Mouse (Mus musculus): ENCODE data around the gene Tmem185b. TPM values are rescaled to one million over a fixed set of nuclear protein-coding genes. Genes with fewer than 3 reads are reported as not detected.

The Tmem185b gene
- polyA plus RNA-seq, 1 experiment from 2014 or later: 18.2 TPM

DNA sequence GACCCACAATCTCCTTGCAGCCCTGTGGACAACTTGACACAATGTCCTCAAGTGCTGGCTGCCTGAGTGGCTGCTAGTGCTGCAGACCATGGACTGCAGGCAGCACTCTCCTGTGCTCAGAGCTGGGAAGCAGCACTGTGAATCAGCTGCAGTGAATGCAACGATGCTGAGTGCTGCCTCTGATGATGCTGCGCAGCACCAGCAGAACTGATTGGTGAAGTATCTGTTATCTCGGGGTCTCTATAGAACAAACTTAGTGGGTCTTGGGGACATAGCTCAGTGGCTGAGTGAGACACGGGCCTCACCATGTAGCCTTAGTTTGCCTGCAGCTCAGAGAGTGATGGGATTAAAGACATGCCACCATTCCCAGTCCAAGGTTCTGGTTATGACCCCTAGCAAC lies 19.7 kb downstream of the Tmem185b start:
- H3K4me1 ChIP-seq: no peaks in the 10 kb centered on the region
- no peaks in the 10 kb centered on the region for H3K9me3 ChIP-seq
- no peaks in the 10 kb centered on the region for H3K36me3 ChIP-seq (replicated peaks)
- H3K9ac ChIP-seq: no peak overlapping the region
- 89% methylated on average over 4 of the region's 4 CpGs for WGBS
- ATAC-seq (replicated peaks): no peak
- H3K27ac ChIP-seq: no peak overlapping the region
- H3K4me2 ChIP-seq: no peak overlapping the region
- no peaks in the 10 kb centered on the region for H3K27me3 ChIP-seq (replicated peaks)
- H3K4me3 ChIP-seq: no peak overlapping the region

DNA sequence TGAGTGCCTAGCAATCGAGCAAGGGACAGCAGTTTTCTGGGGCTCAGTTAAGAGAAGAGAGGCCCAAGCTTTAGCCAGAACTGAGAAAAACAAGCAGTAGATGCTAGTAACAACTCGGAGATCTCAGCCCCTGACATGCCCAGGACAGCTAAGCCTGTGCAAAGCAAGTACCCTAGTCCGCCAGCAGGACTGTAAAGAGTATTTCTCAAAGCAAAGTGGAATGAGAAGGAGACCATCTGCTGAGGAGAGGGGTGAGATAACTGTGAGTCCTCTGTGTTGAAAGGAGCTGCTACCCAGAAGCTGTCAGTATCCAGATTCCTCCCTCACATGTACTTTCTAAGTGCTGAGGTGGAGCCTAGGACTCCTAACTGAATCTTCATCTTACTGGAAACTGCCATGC lies 20.5 kb downstream of the Tmem185b start:
- H3K9me3 ChIP-seq: no peaks in the 10 kb centered on the region
- WGBS: 97% methylated on average over 3 of the region's 3 CpGs
- no peak for ATAC-seq (replicated peaks)
- no peak overlapping the region for H3K4me3 ChIP-seq
- no peaks in the 10 kb centered on the region for H3K27me3 ChIP-seq (replicated peaks)
- no peak overlapping the region for H3K27ac ChIP-seq
- H3K4me1 ChIP-seq: no peaks in the 10 kb centered on the region
- no peaks in the 10 kb centered on the region for H3K36me3 ChIP-seq (replicated peaks)
- no peak overlapping the region for H3K4me2 ChIP-seq
- no peak overlapping the region for H3K9ac ChIP-seq

DNA sequence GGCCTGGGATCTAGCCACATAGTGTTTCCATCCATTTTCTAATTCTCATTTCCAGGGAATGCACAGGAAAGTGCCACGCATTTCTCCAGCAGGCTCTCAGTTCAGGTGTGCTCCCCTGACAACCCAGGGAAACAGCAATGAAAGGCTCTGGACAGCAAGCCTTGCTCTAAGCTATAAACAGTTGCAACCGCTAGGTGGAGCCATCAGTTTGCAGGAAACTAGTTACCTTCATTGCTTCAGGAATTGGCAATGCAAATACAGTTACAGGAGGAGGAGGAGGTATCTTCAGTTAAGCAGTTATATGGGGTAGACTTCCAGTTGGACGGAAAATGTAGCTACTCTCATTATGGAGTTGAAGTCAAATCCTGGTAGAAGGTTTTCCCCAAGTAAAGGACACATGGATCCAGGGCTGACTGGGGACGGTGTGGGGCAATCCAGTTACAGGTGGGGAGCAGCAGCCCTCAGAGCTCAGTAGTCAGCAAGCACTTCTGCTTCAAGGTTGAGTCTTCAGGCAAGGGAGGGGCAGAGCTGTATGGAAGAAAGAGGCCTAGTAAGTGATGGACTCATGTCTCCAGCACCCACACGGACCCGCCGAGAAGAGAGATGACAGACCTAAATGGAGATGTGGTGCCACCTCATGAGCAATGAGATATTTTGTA lies 22.8 kb downstream of the Tmem185b start:
- peak; percentile 63; the same call in 1 of the 2 replicates for ATAC-seq (replicated peaks)
- Histone ChIP-seq H3K4me2 (no peak overlapping the region), H3K9me3 (no peaks in the 10 kb centered on the region), H3K4me1 (no peaks in the 10 kb centered on the region), H3K27ac (no peak overlapping the region), H3K36me3 (replicated peaks) (no peaks in the 10 kb centered on the region), H3K4me3 (no peak overlapping the region), H3K27me3 (replicated peaks) (no peaks in the 10 kb centered on the region), H3K9ac (no peak overlapping the region)
- 71% methylated on average over 7 of the region's 7 CpGs for WGBS

DNA sequence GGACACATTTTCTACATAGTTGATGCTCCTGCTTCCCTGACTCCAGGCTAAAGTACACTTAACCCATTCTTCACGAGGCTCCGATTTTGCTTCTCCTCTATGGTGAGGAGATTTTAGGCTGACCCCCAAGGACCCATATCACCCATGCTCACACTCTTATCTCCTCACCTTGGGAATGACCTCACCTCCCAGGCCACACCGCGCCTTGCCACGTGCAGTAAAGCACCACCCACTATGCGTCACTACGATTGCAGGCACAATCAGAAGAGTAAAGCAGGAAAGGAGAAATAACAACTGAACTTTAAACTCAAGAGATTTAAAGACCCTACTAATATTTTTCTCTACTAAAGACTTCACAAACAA lies 23.3 kb downstream of the Tmem185b start:
- H3K27me3 ChIP-seq (replicated peaks): no peaks in the 10 kb centered on the region
- no peak overlapping the region for H3K9ac ChIP-seq
- no peak for ATAC-seq (replicated peaks)
- 92% methylated on average over 7 of the region's 7 CpGs for WGBS
- no peaks in the 10 kb centered on the region for H3K36me3 ChIP-seq (replicated peaks)
- H3K4me2 ChIP-seq: no peak overlapping the region
- no peaks in the 10 kb centered on the region for H3K9me3 ChIP-seq
- H3K4me1 ChIP-seq: no peaks in the 10 kb centered on the region
- no peak overlapping the region for H3K4me3 ChIP-seq
- H3K27ac ChIP-seq: no peak overlapping the region

DNA sequence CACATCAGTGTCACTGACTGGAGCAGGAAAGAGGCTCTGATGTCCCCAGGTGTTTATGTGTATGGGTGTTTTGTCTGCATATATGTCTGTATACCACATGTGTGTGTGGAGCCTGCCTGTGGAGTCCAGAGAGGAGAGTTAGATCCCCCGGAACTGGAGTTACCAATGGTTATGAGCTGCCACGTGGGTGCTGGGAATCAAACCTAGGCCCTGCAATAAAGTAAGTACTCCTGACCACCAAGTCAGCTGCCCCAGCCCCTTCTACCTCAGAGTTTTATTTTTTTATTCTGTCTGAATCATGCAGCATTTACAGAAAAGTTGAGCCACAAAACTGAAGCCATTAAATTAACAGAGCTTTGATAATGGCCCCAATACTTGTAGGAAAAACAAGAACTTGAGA lies 24.1 kb downstream of the Tmem185b start:
- Histone ChIP-seq H3K27ac (no peak overlapping the region), H3K9ac (no peak overlapping the region), H3K4me2 (no peak overlapping the region), H3K4me3 (no peak overlapping the region), H3K9me3 (no peaks in the 10 kb centered on the region), H3K27me3 (replicated peaks) (no peaks in the 10 kb centered on the region), H3K4me1 (no peaks in the 10 kb centered on the region), H3K36me3 (replicated peaks) (no peaks in the 10 kb centered on the region)
- ATAC-seq (replicated peaks): no peak
- 98% methylated on average over 2 of the region's 2 CpGs for WGBS

DNA sequence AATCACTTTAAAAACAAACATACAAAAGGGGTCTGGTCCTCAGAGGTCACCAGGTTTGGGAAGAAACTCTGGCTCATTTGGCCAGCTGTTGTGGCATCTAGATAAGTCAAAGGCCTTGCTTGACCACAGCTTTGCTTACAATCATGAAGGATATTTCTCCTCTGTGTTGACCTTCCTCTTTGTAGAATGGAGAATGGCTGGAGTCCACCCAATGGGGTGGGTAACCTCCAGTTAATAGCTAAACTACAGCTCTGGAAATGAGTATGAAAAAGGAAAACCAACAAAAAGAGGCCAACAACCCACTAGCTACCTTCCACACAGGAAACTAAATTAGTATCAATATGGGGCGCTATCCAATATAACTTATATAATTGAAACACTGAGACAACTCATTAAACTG lies 25.7 kb downstream of the Tmem185b start:
- Histone ChIP-seq H3K4me1 (no peaks in the 10 kb centered on the region), H3K27me3 (replicated peaks) (no peaks in the 10 kb centered on the region), H3K9me3 (no peaks in the 10 kb centered on the region), H3K9ac (no peak overlapping the region), H3K36me3 (replicated peaks) (no peaks in the 10 kb centered on the region), H3K4me2 (no peak overlapping the region), H3K4me3 (no peak overlapping the region), H3K27ac (no peak overlapping the region)
- 100% methylated on average over 1 of the region's 1 CpGs for WGBS
- no peak for ATAC-seq (replicated peaks)

DNA sequence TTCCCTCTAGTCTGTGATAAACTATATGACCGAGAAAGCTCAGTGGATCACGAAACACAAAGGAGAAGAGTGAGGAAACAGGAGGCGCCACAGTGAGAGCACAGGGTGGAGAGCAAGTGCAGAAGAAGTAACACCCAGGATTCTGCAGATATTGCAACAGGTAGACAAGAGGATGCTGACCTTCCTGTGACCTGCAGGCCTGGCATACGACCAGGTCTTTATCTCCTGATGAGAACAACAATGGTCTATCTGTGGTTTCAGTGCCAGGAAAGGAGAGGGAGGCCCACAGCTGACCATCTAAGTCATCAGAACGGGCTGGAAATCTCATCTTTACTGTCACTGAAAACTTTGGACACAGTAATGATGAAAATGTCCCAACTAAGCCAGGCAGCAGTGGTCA lies 29.7 kb downstream of the Tmem185b start:
- Histone ChIP-seq H3K4me1 (no peaks in the 10 kb centered on the region), H3K36me3 (replicated peaks) (no peaks in the 10 kb centered on the region), H3K27me3 (replicated peaks) (no peaks in the 10 kb centered on the region), H3K27ac (no peak overlapping the region), H3K4me3 (no peak overlapping the region), H3K9me3 (no peaks in the 10 kb centered on the region), H3K9ac (no peak overlapping the region), H3K4me2 (no peak overlapping the region)
- 84% methylated on average over 5 of the region's 5 CpGs for WGBS
- no peak for ATAC-seq (replicated peaks)

DNA sequence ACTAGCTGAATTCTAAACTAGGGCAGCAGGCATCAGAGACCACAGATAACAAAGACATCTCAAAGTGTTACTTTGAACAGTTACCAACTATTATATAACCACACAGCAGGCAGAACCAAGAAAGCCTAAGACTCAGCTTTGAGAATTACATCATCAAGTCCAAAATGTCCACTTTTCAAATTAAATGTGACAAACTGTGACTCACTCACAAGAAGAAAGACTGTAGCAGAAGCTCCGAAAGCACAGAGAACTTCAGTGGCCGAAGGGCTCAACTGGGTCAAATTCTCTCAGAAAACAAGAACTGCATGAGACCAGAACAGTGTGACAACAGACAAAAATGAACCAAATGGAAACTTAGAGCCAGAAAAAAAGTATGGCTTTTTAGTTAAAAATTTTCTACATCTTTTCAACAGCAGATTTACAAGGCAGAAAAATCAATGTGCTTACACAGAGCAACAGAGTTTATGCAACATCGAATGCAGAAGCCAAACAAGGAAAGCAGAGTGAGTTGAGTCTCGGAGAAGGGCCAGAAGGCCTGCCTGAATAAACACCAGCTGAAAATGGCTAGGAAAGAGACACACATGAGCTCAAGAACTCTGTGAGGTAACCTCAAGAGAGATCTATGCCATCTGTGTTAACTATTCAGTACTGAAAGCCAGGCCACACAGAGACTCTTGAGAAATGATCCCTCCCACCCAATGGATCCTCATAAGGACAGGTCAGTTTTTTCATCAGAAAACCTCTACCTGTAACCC lies 31.9 kb downstream of the Tmem185b start:
- Histone ChIP-seq H3K27ac (no peak overlapping the region), H3K4me2 (no peak overlapping the region), H3K4me1 (no peaks in the 10 kb centered on the region), H3K4me3 (no peak overlapping the region), H3K36me3 (replicated peaks) (no peaks in the 10 kb centered on the region), H3K9me3 (no peaks in the 10 kb centered on the region), H3K9ac (no peak overlapping the region), H3K27me3 (replicated peaks) (no peaks in the 10 kb centered on the region)
- 75% methylated on average over 4 of the region's 4 CpGs for WGBS
- ATAC-seq (replicated peaks): no peak

DNA sequence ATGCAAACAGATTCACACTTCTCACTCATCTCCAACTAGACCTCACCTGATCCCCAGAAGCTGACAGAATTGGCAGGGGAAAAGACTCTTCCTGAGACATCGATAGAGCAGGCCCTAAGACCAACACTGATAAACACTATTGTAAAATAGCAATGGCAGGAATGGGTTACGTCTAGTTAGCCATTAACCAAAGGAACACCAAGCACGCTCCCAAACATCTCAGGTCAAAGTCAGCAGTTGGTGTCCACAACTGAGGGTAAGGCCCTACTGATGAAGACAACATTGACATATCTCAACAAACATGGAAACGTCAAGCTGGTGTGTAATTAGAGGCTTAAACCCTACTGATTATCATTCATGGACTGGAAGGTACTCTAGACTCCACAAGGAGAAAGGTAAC lies 39.6 kb downstream of the Tmem185b start:
- 96% methylated on average over 4 of the region's 4 CpGs for WGBS
- no peak for ATAC-seq (replicated peaks)
- H3K4me1 ChIP-seq: no peaks in the 10 kb centered on the region

DNA sequence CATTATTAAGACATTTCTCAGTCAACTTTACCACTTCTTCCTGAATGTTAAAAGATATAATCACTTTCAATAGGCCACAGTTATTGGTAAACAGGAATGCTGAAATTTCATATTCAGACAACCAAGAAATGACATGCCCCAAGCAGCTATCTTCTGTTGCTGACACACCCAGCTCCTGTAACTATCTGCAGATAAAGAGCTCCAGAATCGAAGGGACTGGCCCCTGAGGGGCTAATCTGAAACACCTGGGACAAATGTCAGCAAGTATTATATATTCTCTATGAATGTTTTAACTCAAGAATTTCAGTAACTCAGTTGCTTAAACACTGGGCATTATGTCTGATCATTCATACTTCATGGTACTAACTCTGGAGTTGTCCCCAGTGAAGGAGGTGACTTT lies 44.2 kb downstream of the Tmem185b start:
- Histone ChIP-seq H3K36me3 (replicated peaks) (no peaks in the 10 kb centered on the region), H3K27me3 (replicated peaks) (no peaks in the 10 kb centered on the region), H3K27ac (no peak overlapping the region), H3K9ac (no peak overlapping the region), H3K4me2 (no peak overlapping the region), H3K9me3 (no peaks in the 10 kb centered on the region), H3K4me3 (no peak overlapping the region), H3K4me1 (no peaks in the 10 kb centered on the region)
- ATAC-seq (replicated peaks): no peak
- WGBS: 68% methylated on average over 1 of the region's 1 CpGs

More for the DNA sequence above, 39.6 kb downstream of the Tmem185b start:
- Histone ChIP-seq H3K4me3 (no peak overlapping the region), H3K27ac (no peak overlapping the region), H3K36me3 (replicated peaks) (no peaks in the 10 kb centered on the region), H3K27me3 (replicated peaks) (no peaks in the 10 kb centered on the region), H3K4me2 (no peak overlapping the region), H3K9ac (no peak overlapping the region), H3K9me3 (no peaks in the 10 kb centered on the region)

Other genes with a start within 250 kb of the Tmem185b start
- 2.4 and 2.5 TPM in 2 replicates for gene Inhbb, start 103.9 kb upstream of the Tmem185b start, polyA plus RNA-seq (2015; fragmentation: Nextera tagmentation; extraction: Ambion mirVana)
- 60.2 and 62.1 TPM in 2 replicates for gene Ralb, start 21.4 kb upstream of the Tmem185b start, polyA plus RNA-seq (2015; fragmentation: Nextera tagmentation; extraction: Ambion mirVana)
- 20.2 and 20.4 TPM in 2 replicates for gene Epb41l5, start 122.8 kb downstream of the Tmem185b start, polyA plus RNA-seq (2015; fragmentation: Nextera tagmentation; extraction: Ambion mirVana)

Data from midbrain, embryonic 15.5 days (tissue).